Mouse (Mus musculus): ENCODE measurements around the gene Slc25a15.
A peak's percentile ranks its signal among the peaks of the same experiment; 100 is the strongest.

Slc25a15 gene

GRCm38 (mm10) chr8:22398142-22398951 is at the start of gene Slc25a15:
TSS of gene Slc25a15 (minus strand) at chr8:22398597.
- peak; percentile 97 for DNase-seq (ENCODE audit: low spot score)

DNA sequence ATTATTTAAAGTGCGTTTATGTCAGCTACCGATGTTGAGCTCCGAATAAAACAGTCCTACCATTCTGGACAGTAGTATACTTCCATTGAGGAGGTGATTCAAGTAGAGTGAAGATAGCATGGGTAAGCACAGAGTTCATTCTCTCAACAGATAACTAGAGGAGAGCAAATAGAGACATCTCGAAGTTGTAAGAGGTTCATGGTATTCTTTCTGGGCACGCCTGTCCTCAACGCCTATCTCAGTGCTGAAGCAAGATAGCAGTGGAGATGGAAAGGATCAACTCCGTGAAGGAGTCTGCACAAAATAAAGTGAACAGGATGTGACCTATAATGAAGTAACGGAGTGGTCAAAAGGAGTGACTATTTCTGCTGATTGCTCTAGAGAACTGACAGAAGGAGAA is 13.6 kb upstream of the Slc25a15 start:
- no peak for DNase-seq (ENCODE audit: low spot score)

DNA sequence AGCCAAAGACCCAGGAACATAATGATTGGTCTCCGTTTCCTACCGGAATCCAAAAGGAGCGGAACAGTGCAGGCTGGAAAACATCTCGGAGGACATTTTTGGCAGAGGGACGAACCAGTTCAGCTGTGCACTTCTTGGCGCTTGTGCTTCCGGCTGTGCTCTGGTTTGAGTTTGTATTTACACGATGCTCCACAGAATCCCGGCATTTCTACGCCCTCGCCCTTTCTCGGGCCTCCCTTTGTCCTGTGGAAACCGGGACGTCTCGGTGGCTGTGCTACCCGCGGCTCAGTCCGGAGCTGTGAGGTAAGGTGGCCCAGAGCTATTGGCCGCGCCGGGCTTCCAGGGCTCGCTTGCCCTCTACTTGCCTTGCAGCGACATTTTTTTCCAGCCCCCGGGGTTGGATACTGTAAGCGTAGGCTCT is 12.9 kb upstream of the Slc25a15 start, which contains the start of gene Mrps31:
TSS of gene Mrps31 (plus strand) at position 80 of the 421 bp plus-strand sequence.
- peak; percentile 89 for DNase-seq (ENCODE audit: low spot score)

- no peak for DNase-seq (ENCODE audit: low spot score)
Measured at GRCm38 (mm10) chr8:22410688-22411281, 12.4 kb upstream of the Slc25a15 start.

DNA sequence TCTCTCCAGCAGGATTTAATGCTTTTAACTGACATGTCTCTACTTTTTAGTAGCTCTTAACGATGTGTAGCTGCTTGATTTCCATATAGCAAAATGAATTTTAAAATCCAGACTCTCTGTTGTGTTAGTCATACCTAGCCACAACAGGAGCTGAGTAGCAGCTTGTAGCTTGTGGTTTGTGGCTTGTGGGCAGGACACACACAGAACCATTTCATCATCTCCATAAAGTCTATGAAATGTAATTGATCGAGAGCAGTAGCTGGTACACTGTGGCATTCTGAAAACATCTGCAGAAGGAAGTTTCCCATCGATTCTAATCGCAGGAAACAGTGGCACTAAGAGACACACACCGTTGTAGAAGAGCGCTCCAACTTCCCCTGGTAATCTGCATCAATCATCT is 7.3 kb upstream of the Slc25a15 start:
- DNase-seq (ENCODE audit: low spot score): no peak

DNA sequence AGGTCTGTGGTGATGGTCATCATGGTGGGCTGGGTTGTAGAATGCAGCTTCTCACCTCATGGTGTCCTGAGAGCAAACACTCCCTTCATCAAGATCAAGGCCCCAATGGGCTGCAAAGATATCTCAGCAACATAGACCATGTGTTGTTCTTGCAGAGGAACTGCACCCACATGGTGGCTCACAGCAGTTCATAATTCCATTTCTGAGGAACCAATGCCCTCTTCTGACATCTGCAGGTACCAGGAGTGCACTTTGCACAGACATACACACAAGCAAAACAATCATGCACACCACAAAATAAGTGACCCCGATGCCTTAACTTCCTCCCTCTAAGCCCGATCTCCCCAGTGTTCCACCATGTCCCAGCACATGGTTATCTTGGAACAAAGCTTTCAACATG is 4.8 kb upstream of the Slc25a15 start:
- no peak for DNase-seq (ENCODE audit: low spot score)

DNA sequence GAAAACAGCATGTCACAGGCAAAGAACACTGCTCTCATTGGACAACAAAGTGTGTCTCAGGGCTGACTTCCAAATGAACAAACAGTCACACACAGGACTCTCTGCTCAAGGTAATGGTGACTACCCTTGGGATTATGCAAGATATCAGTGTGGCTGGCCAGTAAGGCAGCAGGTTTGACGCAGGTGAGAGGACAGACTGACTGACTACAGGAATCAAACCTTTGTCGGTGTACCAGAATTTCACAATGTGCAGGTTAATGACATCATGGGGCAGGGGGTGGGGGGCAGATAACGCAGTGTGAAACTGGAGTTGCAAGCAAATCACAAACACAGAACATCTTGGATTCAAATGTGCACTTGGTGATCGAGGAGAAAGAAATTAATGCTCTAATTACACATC is 2.2 kb upstream of the Slc25a15 start:
- no peak for DNase-seq (ENCODE audit: low spot score)

DNA sequence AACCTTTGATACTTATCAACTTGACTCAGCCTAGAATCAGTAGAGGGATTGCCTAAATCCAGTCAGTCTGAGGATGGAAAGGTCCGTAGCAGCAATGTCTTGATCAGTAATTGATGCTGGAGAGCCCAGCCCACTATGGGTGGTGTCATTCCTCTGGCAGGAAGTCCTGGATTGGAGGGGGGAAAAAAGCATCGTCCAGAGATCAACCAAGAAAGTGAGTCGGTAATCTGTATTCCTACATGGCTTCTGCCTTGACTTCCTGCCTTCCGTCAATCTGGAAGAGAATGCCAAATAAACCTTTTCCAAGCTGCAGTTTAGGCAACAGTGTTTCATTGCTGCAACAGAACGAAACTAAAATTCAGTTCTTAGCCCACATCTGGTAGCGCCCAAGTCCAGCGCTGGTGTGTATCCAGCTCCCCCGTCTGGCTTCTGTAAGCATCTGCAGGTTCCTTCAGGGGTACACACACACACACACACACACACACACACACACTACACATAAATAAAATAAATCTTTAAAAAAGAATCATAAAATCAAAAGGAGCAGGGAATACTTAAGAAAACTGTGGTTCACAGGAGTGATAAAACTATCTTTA is 986 bp upstream of the Slc25a15 start:
- DNase-seq (ENCODE audit: low spot score): no peak

DNA sequence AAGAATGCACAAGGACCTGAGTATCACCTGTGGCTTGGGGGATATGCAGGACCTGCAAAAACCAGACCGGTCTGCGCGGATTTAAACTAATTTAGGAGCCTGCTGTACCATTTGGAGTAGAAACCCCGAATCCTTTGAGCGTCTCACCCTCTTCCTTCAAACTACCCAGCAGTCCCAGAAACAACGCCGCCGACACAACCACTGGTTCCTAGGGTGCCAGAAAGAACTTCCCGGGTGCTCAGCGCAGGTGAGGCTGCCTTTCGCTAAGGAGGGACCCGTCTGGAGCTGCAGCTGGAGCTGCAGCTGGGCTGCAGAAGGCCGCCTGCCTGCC is 621 bp downstream of the Slc25a15 start:
- no peak for DNase-seq (ENCODE audit: low spot score)

- DNase-seq (ENCODE audit: low spot score): no peak
Measured at GRCm38 (mm10) chr8:22395256-22395655, 3.1 kb downstream of the Slc25a15 start.

- peak; percentile 81 for DNase-seq (ENCODE audit: low spot score)
Measured at GRCm38 (mm10) chr8:22394471-22394870, 3.9 kb downstream of the Slc25a15 start.

DNA sequence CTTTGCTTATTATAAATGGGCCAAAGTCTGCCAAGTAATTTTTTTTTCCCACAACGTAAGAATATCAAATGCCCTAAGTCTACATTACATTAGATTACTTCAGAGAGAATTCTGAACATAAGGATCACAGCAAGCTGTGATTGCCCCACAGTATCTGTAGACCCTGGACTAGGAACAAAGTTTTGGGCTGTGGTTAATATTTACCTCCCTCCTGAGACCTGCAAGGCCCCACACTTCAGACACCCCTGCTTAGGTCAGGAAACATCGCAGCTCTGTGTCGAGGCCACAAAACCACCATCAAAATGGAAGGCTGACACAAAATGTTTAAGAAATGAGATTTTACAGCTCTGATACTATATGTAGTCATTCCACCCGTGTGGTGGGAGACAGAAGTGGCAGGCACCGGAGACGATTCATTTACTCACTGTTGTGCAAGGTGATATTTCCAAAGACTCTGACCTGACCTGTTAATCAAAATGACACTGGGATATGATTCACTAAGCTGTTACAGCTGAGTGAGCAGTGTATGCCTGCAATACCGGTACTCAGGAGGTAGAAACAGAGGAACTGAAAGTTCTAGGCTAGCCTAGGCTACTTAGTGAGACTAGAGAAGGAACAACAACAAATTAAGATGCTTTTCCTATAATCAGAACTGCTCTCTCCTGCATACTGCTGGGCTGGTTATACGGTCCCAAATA is 7.5 kb downstream of the Slc25a15 start:
- peak; percentile 75 for DNase-seq (ENCODE audit: low spot score)

GRCm38 (mm10) chr8:22389874-22390273 is 8.5 kb downstream of the Slc25a15 start:
- DNase-seq (ENCODE audit: low spot score): no peak

DNA sequence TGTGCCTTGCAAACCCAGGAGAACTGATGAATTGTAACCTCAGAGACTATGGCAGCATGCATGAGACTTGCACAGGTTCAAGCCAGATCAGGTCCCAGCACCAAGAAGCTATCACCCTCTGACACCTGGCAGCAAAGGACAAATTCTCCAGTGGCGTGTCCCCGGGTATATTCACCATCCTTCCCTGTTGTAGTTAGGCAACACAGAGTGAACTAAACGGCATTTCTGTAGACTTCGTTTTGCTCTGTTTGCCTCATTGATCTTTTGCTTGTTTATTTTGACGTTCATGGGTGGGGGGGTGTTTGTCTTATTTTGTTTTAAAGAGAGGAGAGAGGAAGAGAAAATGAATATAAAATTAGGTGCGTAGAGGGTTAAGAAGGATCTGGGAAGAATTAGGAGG is 13.2 kb downstream of the Slc25a15 start:
- no peak for DNase-seq (ENCODE audit: low spot score)

DNA sequence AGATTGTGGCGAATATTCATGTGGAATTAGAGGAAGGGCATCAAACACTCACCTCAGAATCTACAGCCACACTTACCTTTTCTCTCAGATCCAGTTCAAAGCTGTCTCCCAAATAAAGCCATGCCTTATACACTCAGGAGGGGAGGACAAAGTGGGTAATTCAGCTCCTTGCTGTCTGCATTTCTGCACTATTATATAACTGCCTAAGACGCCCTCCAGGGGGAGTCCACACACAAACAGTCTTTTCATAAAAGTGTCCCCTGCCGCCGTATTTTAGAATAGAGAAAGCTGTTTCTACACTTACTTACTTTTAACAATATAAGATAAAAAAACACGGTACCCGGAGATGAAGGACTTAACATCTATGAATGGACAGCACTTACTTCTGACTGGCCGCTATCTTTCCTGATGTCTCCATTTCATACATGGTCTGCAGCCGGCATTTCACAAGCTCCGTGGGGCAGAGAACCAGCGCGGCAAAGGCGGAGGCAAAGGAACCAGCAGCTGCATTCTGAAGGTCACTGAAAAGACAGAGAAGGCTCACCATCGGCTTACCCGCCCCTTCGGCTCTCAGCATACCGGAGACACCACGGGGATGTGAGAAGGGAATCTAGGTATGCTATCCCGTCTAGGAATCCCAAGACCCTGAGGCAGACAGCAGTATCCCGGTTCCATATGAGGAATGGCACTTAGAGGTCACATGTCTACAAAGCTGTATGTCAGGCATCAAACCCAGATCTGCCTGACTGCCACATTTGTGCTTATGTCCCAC is 15.4 kb downstream of the Slc25a15 start:
- DNase-seq (ENCODE audit: low spot score): no peak

DNA sequence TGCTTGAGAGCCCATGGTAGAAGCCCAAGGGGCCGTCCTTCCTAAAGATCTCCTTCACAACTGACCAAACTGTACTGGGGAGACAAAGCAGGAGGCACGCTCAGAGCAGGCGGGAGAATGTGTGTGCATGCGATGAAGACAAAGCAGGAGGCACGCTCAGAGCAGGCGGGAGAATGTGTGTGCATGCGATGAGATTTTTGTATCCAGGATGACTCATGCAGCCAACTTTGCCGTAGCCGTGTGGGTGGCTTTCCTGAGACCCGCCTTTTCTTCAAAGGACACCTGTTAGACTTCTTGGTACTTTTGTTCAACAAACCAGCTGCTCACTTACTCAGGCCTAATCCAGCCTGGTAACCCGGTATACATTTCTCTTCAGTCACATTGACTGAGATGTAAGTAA is 17.5 kb downstream of the Slc25a15 start:
- no peak for DNase-seq (ENCODE audit: low spot score)

- DNase-seq (ENCODE audit: low spot score): no peak
Measured at GRCm38 (mm10) chr8:22376903-22377302, 21.5 kb downstream of the Slc25a15 start.

DNA sequence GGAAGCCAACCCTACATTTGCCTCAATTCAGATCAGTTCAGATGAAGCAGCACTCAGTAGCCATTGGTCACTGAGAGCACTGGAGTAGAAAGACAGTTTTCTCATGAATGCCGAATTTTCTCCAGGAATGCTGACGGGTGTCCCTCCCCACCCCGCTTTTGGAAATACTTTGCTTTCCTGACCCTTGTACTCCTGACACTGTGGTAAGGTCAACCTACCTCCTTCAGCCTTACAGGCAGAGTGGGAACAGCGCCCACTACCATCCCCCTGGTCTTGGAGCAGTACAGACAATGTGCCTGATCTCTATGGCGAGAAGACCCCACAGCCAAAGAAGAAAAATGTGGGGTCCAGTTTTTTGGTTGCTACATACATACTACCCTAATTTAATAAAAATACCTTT is 22.1 kb downstream of the Slc25a15 start:
- DNase-seq (ENCODE audit: low spot score): no peak

DNA sequence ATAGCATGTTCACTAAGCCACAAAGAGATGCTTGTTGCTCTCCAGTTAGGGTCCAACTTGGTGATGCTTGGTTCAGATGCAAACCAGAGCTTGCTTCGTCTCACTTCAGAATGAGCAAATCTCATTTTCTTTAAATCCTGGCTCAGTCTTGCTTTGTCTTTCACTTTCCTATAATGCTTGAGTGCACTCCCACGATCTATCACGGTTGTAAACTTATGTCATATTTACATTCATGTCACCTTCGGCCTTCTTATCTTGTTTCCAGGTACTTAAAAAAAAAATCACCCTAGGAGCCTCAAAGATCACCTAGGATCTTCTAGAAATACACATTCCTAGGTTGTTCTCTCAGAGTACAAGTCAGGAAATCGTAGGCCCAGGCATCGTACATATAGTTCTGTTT is 38.5 kb downstream of the Slc25a15 start:
- no peak for DNase-seq (ENCODE audit: low spot score)

DNA sequence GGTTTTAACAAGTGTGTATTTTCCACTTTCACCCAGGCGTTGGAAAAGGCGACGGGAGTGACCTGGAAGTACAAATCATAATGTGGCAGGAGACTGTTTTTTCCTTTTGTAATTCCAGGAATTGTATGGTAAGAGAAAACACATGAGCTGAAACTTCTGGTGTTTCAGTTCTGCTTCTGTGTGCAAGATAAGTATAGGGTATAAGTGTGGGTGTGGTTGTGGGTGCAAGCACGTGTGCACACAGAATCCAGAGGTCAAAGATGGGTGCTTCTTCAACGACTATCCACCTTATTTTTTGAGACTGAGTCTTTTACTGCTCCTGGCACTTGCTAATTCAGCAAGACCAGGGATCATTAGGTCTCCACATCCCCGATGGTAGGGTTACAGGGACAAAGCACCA is 39.0 kb downstream of the Slc25a15 start:
- DNase-seq (ENCODE audit: low spot score): no peak

DNA sequence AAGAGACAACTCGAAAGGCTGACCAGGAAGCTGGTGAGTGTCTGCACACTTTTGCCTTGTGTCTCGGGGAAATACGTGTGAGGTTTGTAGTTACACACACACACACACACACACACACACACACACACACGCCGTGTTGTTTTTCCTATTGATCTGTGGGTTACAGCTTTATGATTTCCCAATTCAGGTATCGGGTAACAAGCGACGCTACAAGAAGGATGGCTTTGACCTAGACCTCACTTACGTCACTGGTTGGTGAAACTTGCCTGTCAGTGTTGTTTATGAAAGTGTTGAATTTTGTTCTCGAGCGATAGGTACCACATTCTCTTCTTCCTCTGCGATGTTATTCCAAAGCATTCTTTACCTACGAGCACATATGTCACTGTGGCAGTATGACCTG is 63.0 kb downstream of the Slc25a15 start:
- no peak for DNase-seq (ENCODE audit: low spot score)
